Mouse (Mus musculus) bone marrow, adult 2 months (tissue): ENCODE data around the gene Amdhd2. TPM values are rescaled to one million over a fixed set of nuclear protein-coding genes. Genes with fewer than 3 reads are reported as not detected.

Source experiments
- H3K27ac ChIP-seq: fragments of 200-500 bp; 2 replicates; pipeline ENCODE4 v1.5.1; 2012; ENCODE audit warnings: low read depth, mild to moderate bottlenecking, control low read depth, inconsistent platforms, low read length; ENCODE audit not compliant: control insufficient read depth, poor library complexity, insufficient read depth
- H3K4me1 ChIP-seq: fragments of 200-500 bp; 2 replicates; pipeline ENCODE4 v1.6.1; 2011; ENCODE audit warnings: low read length; ENCODE audit not compliant: control insufficient read depth, insufficient read depth
- H3K4me3 ChIP-seq: fragments of 200-500 bp; replicated peaks from 2 replicates; pipeline ENCODE3; 2011; ENCODE audit warnings: mild to moderate bottlenecking, low read depth, low read length, control low read depth; ENCODE audit not compliant: control insufficient read depth
- CTCF ChIP-seq: fragments of 200-500 bp; IDR thresholded peaks from 2 replicates; pipeline ENCODE4 v1.5.1; 2011; ENCODE audit warnings: low read length, control low read depth; ENCODE audit not compliant: control insufficient read depth, insufficient read depth
- POLR2A ChIP-seq: fragments of 200-500 bp; IDR thresholded peaks from 2 replicates; pipeline ENCODE4 v1.6.1; 2011; ENCODE audit warnings: low read depth, mild to moderate bottlenecking, control low read depth, low read length, borderline replicate concordance; ENCODE audit not compliant: control insufficient read depth
- WGBS: fragments of 180-500 bp; shearing (Covaris S2); methylation state at CpG from one replicate; pipeline ENCODE4 v1.1.7; 2018; 5-methylcytosine and 5-hydroxymethylcytosine counted together
- polyA plus RNA-seq: library from polyadenylated mRNA; stranded (reverse); fragments of >200 nt; gene quantifications from 2 replicates; pipeline ENCODE4 v1.2.4, GENCODE M21; 2011; ENCODE audit warnings: low replicate concordance; ENCODE audit not compliant: missing spikeins, insufficient read depth, insufficient read length

The Amdhd2 gene
- 24.9 and 57.8 TPM in 2 replicates for polyA plus RNA-seq

GRCm38 (mm10) chr17:24163176-24163962 lies at the start of gene Amdhd2:
Amdhd2 (minus strand) TSS chr17:24163766.
- peaks cover 9% of the 10 kb centered on the region for H3K4me1 ChIP-seq
- WGBS, result under 1% methylated on average over 47 of the region's 47 CpGs
- peak within 1 kb of the TSS; percentile 90 for H3K4me3 ChIP-seq
- H3K27ac ChIP-seq, result peak within 1 kb of the TSS; percentile 94
- TF ChIP-seq CTCF, result no peak
- peak; percentile 86 for TF ChIP-seq POLR2A

- TF ChIP-seq POLR2A, result no peak
- TF ChIP-seq CTCF, result no peak
- Histone ChIP-seq H3K27ac (no peak overlapping the region), H3K4me1 (peaks cover 1% of the 10 kb centered on the region; the same call in 1 of the 2 replicates), H3K4me3 (no peak overlapping the region)
- WGBS, result 73% methylated on average over 6 of the region's 6 CpGs
These were observed 49.6 kb upstream of the Amdhd2 start for GRCm38 (mm10) chr17:24213186-24213585.

GRCm38 (mm10) chr17:24212441-24213018 lies 49.0 kb upstream of the Amdhd2 start:
- Histone ChIP-seq H3K4me1 (peaks cover 1% of the 10 kb centered on the region), H3K27ac (no peak overlapping the region), H3K4me3 (no peak overlapping the region)
- TF ChIP-seq CTCF (no peak), POLR2A (no peak)
- 39% methylated on average over 5 of the region's 5 CpGs for WGBS

GRCm38 (mm10) chr17:24211631-24212440 lies 48.3 kb upstream of the Amdhd2 start:
- WGBS, result 7% methylated on average over 37 of the region's 37 CpGs
- no peak for TF ChIP-seq POLR2A
- no peak for TF ChIP-seq CTCF
- Histone ChIP-seq H3K27ac (no peak overlapping the region), H3K4me3 (no peak overlapping the region), H3K4me1 (peaks cover 1% of the 10 kb centered on the region)

- TF ChIP-seq POLR2A (no peak), CTCF (no peak)
- Histone ChIP-seq H3K27ac (no peak overlapping the region), H3K4me3 (no peak overlapping the region), H3K4me1 (peaks cover 5% of the 10 kb centered on the region)
- WGBS, result 72% methylated on average over 3 of the region's 3 CpGs
These were observed 47.0 kb upstream of the Amdhd2 start for GRCm38 (mm10) chr17:24210591-24210990.

GRCm38 (mm10) chr17:24209916-24210240 lies 46.3 kb upstream of the Amdhd2 start:
- TF ChIP-seq POLR2A, result no peak
- no peak for TF ChIP-seq CTCF
- no peak overlapping the region for H3K4me3 ChIP-seq
- H3K27ac ChIP-seq, result no peak overlapping the region
- WGBS, result 85% methylated on average over 3 of the region's 3 CpGs
- H3K4me1 ChIP-seq, result peaks cover 5% of the 10 kb centered on the region

GRCm38 (mm10) chr17:24209043-24209915 lies 45.7 kb upstream of the Amdhd2 start, which contains the start of gene Ntn3:
Ntn3 (minus strand) TSS chr17:24209531.
- Histone ChIP-seq H3K4me1 (peaks cover 9% of the 10 kb centered on the region), H3K4me3 (peak within 1 kb of the TSS; percentile 1), H3K27ac (peak within 1 kb of the TSS; percentile 67)
- TF ChIP-seq POLR2A (no peak), CTCF (no peak)
- 10% methylated on average over 42 of the region's 43 CpGs for WGBS

- no peak for TF ChIP-seq CTCF
- peak; percentile 44; the same call in 1 of the 2 replicates for TF ChIP-seq POLR2A
- Histone ChIP-seq H3K27ac (peak overlapping the region; percentile 67), H3K4me1 (peaks cover 9% of the 10 kb centered on the region), H3K4me3 (peak overlapping the region; percentile 1)
- WGBS, result 16% methylated on average over 29 of the region's 29 CpGs
These were observed 45.1 kb upstream of the Amdhd2 start for GRCm38 (mm10) chr17:24208641-24209042.
